Mouse (Mus musculus): Measurements from ENCODE around the gene Eif4h.

DNA sequence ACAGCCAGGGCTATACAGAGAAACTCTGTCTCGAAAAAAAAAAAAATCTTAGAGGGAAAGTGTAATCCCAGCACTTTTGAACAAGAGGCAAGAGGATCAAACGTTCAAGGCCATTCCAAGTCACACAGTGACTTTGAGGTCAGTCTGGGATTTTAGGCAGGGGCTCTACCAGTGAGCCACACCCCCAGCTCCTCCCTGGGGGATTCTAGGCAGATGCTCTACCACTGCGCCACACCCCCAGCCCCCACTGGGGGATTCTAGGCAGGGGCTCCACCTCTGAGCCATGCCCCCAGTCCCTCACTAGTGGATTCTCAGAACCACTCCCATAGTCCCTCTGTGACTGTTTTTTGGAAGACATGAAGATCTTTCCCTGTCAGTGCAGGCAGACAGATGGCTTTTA lies 60.2 kb downstream of the Eif4h start:
- TF ChIP-seq CTCF (IDR thresholded peaks at IDR 0.05; ENCODE audit: control insufficient read depth, insufficient read depth, insufficient replicate concordance, low read depth, low read length) (no peak), POLR2A (IDR thresholded peaks at IDR 0.05; ENCODE audit: control insufficient read depth, low read depth, low read length) (no peak)

Measured in testis, adult 2 months (tissue).